Mouse (Mus musculus) midbrain, embryonic 14.5 days (tissue): Measurements from ENCODE around the gene Mpg. TPM values are rescaled to one million over a fixed set of nuclear protein-coding genes. Genes with fewer than 3 reads are reported as not detected.

Source experiments
- polyA plus RNA-seq: library from polyadenylated mRNA; unstranded; fragments of >200 nt; fragmentation: Nextera tagmentation; extraction: Ambion mirVana; gene quantifications from 2 replicates; pipeline ENCODE4 v1.2.1, GENCODE M21; 2014

The Mpg gene
- polyA plus RNA-seq, 1 experiment from 2014 or later: 37.4 TPM

Other genes starting within 250 kb of the Mpg start
- 209 and 548 TPM in 2 replicates for gene Nsg2, start 226.0 kb upstream of the Mpg start, polyA plus RNA-seq
- not detected in 2 replicates for gene Il9r, start 26.2 kb upstream of the Mpg start, polyA plus RNA-seq
- 46.7 and 54.9 TPM in 2 replicates for gene Snrnp25, start 21.1 kb upstream of the Mpg start, polyA plus RNA-seq
- 15.3 and 17.5 TPM in 2 replicates for gene Rhbdf1, start 4.2 kb upstream of the Mpg start, polyA plus RNA-seq
- 33.6 and 36.9 TPM in 2 replicates for gene Nprl3, start 41.2 kb downstream of the Mpg start, polyA plus RNA-seq
- gene Hba-x, start 49.9 kb downstream of the Mpg start, polyA plus RNA-seq: 29.1 and 77.0 TPM in 2 replicates
- 1,330 and 1,946 TPM in 2 replicates for gene Hba-a1, start 57.0 kb downstream of the Mpg start, polyA plus RNA-seq
- 0.74 TPM in 1 of 2 replicates, not detected in the other for gene Hbq1b, start 60.5 kb downstream of the Mpg start, polyA plus RNA-seq
- gene Hba-a2, start 70.0 kb downstream of the Mpg start, polyA plus RNA-seq: 3,589 and 5,155 TPM in 2 replicates
- 0.90 and 1.4 TPM in 2 replicates for gene Hbq1a, start 73.6 kb downstream of the Mpg start, polyA plus RNA-seq
- gene Sh3pxd2b, start 121.3 kb downstream of the Mpg start, polyA plus RNA-seq: 22.7 and 25.4 TPM in 2 replicates
- gene Ubtd2, start 228.9 kb downstream of the Mpg start, polyA plus RNA-seq: 57.0 and 63.8 TPM in 2 replicates